Mouse (Mus musculus): Measurements from ENCODE around the gene Gm3739.
"Not testable (repeated sequence)": the region's sequence is repeated elsewhere in the genome, so short reads cannot be mapped to it uniquely, and the experiment has no call there.

Gene Gm3739

GRCm38 (mm10) chr14:7314661-7315060 is at the start of gene Gm3739:
Gene Gm3739 (minus strand): TSS chr14:7315049.
- peak in 1 of 2 experiments; percentile 1 for DNase-seq

- DNase-seq, result not testable (repeated sequence)
These were observed 17.4 kb upstream of the Gm3739 start, which contains the start of gene Gm5797 for GRCm38 (mm10) chr14:7332295-7332694. Gene Gm5797 (minus strand): TSS chr14:7332395.

GRCm38 (mm10) chr14:7315093-7315492 is 244 bp upstream of the Gm3739 start:
- DNase-seq, result peak; percentile 49 to 57

DNA sequence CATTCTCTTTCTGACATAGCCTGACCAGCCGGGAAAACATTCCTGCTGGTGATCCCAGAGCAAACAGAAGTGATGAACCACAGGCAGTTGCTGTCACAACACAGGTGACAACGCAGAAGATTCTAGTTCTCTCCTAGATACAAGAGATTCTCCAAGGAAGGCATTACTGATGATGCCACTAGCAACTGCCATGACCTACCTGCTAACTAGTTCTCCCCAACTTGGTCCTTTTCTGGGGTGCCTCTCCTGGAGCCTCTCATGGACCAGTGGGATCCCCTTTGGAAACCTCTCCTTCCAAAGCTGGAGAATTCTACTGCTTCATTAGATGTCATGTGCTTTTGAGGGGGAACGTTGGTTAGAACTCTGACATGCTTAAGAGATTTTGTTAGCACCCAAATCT is 50.2 kb downstream of the Gm3739 start, which contains the start of gene Gm3727:
Gm3727 (minus strand) TSS at position 101 of the 400 bp plus-strand sequence.
- DNase-seq, result not testable (repeated sequence)

Data from thymus, postnatal 36 days (tissue).